Mouse (Mus musculus) thymus, postnatal 14 days (tissue): Measurements from ENCODE around the gene Armh3.
A peak's percentile ranks its signal among the peaks of the same experiment; 100 is the strongest.

Experiments used
- DNase-seq: peaks from one replicate; pipeline ENCODE4 v3.0.0; 2021

Gene Armh3

DNA sequence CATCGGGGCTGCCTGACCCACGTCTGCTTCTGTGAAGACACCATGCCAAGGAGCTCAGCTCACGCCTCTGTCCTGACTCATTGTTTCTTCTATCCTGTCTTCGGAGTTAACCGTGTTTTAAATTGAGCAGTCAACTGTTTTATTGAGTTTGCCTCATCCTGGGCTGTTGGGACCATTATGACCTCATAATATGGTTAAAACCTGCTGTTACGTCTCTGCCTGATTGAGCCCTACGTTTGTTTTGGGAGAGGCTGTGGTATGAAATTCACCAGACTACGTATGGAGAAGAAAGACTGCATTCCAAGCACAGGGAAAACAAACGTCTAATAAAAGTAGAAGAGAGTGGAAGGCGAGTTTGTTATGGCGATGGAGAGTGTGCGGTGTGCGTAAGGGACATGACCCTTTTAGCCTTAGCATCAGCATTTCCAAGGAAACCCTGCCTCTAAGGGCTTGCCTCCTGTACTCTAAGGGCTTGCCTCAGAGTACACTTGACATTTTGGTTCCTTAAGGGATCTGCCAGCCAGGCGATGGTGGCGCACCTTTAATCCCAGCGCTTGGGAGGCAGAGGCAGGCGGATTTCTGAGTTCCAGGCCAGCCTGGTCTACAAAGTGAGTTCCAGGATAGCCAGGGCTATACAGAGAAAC lies 214.2 kb downstream of the Armh3 start:
- peak; percentile 21 for DNase-seq

DNA sequence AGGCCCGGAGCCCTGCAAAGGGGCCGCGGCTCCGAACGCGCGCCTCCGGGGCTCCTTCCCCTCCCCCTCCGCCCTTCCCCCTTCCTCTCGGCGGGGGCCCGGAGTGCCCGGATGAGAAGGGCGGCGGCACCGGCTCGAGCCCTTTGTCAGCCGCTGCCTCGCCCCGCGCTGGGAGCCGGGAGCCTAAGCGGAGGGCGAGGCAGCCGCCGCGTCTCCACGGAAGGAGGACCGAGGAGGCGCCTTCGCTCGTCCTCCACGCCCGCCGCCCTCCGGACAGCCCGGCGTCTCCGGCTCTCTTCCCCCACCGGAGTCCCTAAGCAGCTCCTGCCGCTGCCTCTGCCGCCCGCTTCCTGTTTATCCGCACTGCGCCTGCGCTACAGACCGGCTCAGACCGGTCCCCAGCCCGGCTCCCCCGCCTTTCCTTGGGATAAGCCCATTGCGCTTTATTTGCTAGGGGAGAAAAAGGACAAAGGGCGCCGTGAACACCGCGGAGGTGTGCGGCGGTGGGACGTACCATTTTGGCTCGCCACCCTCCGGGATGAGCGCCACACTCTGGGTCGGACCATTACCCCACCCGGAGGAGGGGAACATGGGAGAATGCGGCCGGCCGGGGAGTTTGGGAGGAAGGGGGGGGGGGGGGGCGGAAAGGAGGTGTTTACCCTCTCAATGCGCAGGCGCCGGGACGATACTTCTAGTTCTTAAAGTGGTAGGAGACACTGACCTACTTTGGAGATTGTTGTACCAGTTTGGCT lies 214.9 kb downstream of the Armh3 start, which contains the start of gene Mgea5:
Mgea5 (minus strand) TSS at position 657 of the 752 bp plus-strand sequence.
- DNase-seq: peak; percentile 99

DNA sequence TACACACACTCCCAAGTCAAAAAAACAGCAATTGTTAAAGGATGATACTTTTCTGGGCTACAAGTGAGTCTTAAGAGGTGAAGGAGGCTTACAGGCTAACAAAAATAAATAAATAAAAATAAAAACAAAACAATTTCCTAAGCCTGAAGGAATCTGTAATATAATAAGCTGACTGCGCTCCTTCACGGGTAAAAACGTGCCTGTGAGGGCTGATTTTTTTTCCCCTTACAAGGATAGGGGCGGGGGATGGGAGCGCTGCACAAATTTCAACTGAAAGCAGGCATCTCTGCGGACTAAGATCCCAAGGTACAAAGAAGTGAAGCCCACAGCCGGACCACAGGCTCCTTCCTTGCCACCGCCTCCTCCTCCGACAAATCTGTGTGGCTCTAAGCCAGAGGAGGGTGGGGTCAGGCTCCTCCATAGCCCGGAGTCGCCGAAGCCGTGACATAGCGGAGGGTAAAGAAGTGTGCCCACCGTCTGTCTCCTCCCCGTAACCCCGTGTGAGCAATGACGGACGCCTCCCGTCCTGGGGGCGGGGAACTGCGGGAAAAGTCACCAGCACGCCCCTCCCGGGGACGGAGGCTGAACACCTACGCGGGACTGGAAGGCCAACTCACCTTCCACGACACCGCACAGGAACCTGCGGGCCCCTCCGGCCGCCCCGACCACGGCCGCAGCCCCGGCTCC lies 215.8 kb downstream of the Armh3 start:
- DNase-seq: peak; percentile 74

DNA sequence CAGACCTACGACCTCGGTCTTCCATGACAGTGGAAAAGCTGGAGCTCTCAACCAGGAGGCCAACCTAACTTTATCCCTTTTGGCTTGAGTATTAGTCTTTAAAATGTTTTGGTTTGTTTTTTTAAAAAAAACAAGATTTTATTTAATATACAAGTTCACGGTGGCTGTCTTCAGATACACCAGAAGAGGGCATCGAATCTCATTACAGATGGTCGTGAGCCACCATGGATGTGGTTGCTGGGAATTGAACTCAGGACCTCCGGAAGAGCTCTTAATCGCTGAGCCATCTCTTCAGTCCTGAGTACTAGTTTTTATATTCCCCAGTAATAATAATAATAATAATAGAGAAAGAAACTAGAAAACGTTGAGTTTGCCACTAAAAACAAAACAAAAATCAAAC lies 216.6 kb downstream of the Armh3 start:
- DNase-seq: no peak

DNA sequence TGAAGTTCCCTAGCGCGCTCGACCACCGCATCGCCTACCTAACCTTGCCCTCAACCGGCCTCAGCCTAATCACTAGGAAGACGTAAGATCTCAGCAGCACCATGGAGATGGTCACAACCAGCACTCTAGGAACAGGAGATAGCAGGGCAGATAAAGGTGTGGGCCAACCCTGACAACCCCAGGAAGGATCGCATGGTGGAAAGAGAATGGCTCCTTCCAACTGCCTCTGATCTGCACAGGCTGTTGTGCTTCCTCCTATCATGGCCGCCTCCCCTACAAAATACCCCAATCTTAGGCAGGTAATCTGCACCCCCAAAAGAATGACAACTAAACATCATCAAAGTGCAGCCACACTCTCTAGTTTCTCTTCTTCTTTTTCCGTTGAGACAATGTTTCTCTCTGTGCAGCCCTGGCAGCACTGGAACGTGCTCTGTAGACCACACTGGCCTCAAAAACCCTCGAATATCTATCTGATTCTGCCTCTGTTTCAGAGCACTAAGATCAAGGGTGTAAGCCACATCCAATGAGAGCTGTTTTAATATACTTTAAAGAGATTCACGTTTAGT lies 217.9 kb downstream of the Armh3 start:
- DNase-seq: no peak

DNA sequence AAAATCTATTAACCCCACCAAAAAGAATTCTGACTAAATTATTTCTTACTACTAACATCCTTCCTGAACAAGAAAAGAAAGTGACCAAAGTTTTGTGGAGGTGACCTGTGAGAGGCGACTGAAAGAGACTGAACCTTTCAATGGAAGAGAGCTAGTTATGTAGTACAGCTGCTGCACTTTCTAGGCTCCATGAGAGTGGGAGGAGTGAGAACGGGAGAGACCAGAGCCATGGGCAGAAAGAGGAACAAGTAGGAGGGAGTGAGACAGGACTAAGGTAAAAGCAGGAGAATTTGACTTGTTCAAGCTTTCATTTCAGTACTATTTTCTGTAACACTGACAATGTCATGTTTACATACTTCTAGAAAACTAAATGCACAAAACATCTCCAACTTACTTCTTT lies 222.8 kb downstream of the Armh3 start:
- DNase-seq: no peak

DNA sequence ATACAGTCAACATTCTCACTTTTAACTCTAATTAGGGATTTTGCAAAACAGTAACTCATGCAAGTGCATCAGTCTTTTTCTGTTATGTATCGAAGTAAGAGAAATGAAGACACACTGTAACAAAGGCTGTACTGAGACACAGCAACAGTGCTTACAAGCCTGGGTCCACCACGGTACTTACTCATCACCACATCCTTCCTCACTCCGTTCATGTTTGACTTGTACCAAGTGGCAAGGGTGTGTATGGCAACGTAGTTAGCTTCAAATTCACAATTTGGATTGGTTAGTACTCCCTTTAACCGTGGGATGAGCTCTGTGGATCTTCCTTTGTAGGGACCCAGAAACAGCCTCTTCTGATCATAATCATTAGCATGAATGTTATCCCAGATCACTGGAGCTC lies 226.8 kb downstream of the Armh3 start:
- no peak for DNase-seq
